Mouse (Mus musculus): ENCODE data around the gene Mast1. TPM values are rescaled to one million over a fixed set of nuclear protein-coding genes. Genes with fewer than 3 reads are reported as not detected.

Gene Mast1
- total and polyA plus RNA-seq, 2 experiments from 2014 or later = not detected

- DNase-seq (ENCODE audit: low spot score) (no peak), ATAC-seq (ENCODE audit: insufficient read depth, low read depth) (no peak)
- Histone ChIP-seq H3K4me2 (ENCODE audit: low read depth, low read length) (peak within 1 kb of the TSS; percentile 91), H3K9me3 (replicated peaks; ENCODE audit: control insufficient read depth, low read length) (no peaks in the 10 kb centered on the region), H3K9ac (replicated peaks; ENCODE audit: low read depth, low read length) (peak within 1 kb of the TSS; percentile 57), H3K36me3 (replicated peaks; ENCODE audit: control insufficient read depth, insufficient read depth, low read length) (no peaks in the 10 kb centered on the region), H3K27ac (ENCODE audit: low read depth) (no peak within 1 kb of the TSS), H3K4me3 (ENCODE audit: low read depth, low read length) (peak within 1 kb of the TSS; percentile 58), H3K4me1 (ENCODE audit: control insufficient read depth, insufficient read depth) (no peaks in the 10 kb centered on the region), H3K27me3 (ENCODE audit: control insufficient read depth, insufficient read depth, low read length) (peaks cover 13% of the 10 kb centered on the region; the same call in 1 of the 2 replicates)
- 52% methylated on average over 3 of the region's 3 CpGs for WGBS
- TF ChIP-seq CTCF (IDR thresholded peaks at IDR 0.05; ENCODE audit: low read depth) (no peak), EP300 (IDR thresholded peaks at IDR 0.05; ENCODE audit: low read depth) (no peak)
Observed at GRCm38 (mm10) chr8:84901752-84902151, 35.4 kb downstream of the Mast1 start, which contains the start of gene Klf1. Klf1 (plus strand) TSS chr8:84901928.

GRCm38 (mm10) chr8:84901071-84901470, 36.1 kb downstream of the Mast1 start:
- H3K36me3 ChIP-seq (replicated peaks; ENCODE audit: control insufficient read depth, insufficient read depth, low read length) = no peaks in the 10 kb centered on the region
- no peak overlapping the region for H3K27ac ChIP-seq (ENCODE audit: low read depth)
- ATAC-seq (ENCODE audit: insufficient read depth, low read depth) (no peak), DNase-seq (ENCODE audit: low spot score) (no peak)
- H3K4me2 ChIP-seq (ENCODE audit: low read depth, low read length) = no peak overlapping the region
- TF ChIP-seq CTCF (IDR thresholded peaks at IDR 0.05; ENCODE audit: low read depth) = no peak
- no peak for TF ChIP-seq EP300 (IDR thresholded peaks at IDR 0.05; ENCODE audit: low read depth)
- no peaks in the 10 kb centered on the region for H3K9me3 ChIP-seq (replicated peaks; ENCODE audit: control insufficient read depth, low read length)
- H3K27me3 ChIP-seq (ENCODE audit: control insufficient read depth, insufficient read depth, low read length) = peaks cover 13% of the 10 kb centered on the region; the same call in 1 of the 2 replicates
- WGBS = 27% methylated on average over 4 of the region's 4 CpGs
- no peak overlapping the region for H3K4me3 ChIP-seq (ENCODE audit: low read depth, low read length)
- no peaks in the 10 kb centered on the region for H3K4me1 ChIP-seq (ENCODE audit: control insufficient read depth, insufficient read depth)
- no peak overlapping the region for H3K9ac ChIP-seq (replicated peaks; ENCODE audit: low read depth, low read length)

- ATAC-seq (ENCODE audit: insufficient read depth, low read depth) (no peak), DNase-seq (ENCODE audit: low spot score) (no peak)
- H3K9me3 ChIP-seq (replicated peaks; ENCODE audit: control insufficient read depth, low read length) = no peaks in the 10 kb centered on the region
- no peak overlapping the region for H3K4me3 ChIP-seq (ENCODE audit: low read depth, low read length)
- WGBS = 75% methylated on average over 5 of the region's 5 CpGs
- peaks cover 12% of the 10 kb centered on the region for H3K4me1 ChIP-seq (ENCODE audit: control insufficient read depth, insufficient read depth)
- no peaks in the 10 kb centered on the region for H3K27me3 ChIP-seq (ENCODE audit: control insufficient read depth, insufficient read depth, low read length)
- no peak for TF ChIP-seq EP300 (IDR thresholded peaks at IDR 0.05; ENCODE audit: low read depth)
- no peak for TF ChIP-seq CTCF (IDR thresholded peaks at IDR 0.05; ENCODE audit: low read depth)
- no peak overlapping the region for H3K9ac ChIP-seq (replicated peaks; ENCODE audit: low read depth, low read length)
- H3K27ac ChIP-seq (ENCODE audit: low read depth) = no peak overlapping the region
- H3K36me3 ChIP-seq (replicated peaks; ENCODE audit: control insufficient read depth, insufficient read depth, low read length) = no peaks in the 10 kb centered on the region
- no peak overlapping the region for H3K4me2 ChIP-seq (ENCODE audit: low read depth, low read length)
Observed at GRCm38 (mm10) chr8:84895963-84896362, 41.2 kb downstream of the Mast1 start.

GRCm38 (mm10) chr8:84893709-84894134, 43.4 kb downstream of the Mast1 start, which contains the start of gene Gcdh:
Gcdh (minus strand) TSS chr8:84893921.
- peak within 1 kb of the TSS; percentile 95 for H3K4me2 ChIP-seq (ENCODE audit: low read depth, low read length)
- TF ChIP-seq CTCF (IDR thresholded peaks at IDR 0.05; ENCODE audit: low read depth) = no peak
- no peak for TF ChIP-seq EP300 (IDR thresholded peaks at IDR 0.05; ENCODE audit: low read depth)
- H3K9ac ChIP-seq (replicated peaks; ENCODE audit: low read depth, low read length) = peak within 1 kb of the TSS; percentile 60
- peak within 1 kb of the TSS; percentile 68 for H3K4me3 ChIP-seq (ENCODE audit: low read depth, low read length)
- H3K4me1 ChIP-seq (ENCODE audit: control insufficient read depth, insufficient read depth) = peaks cover 12% of the 10 kb centered on the region
- H3K27ac ChIP-seq (ENCODE audit: low read depth) = no peak within 1 kb of the TSS
- 0% methylated on average over 11 of the region's 11 CpGs for WGBS
- H3K27me3 ChIP-seq (ENCODE audit: control insufficient read depth, insufficient read depth, low read length) = no peaks in the 10 kb centered on the region
- ATAC-seq (ENCODE audit: insufficient read depth, low read depth) (peak; percentile 99), DNase-seq (ENCODE audit: low spot score) (peak; percentile 98)
- no peaks in the 10 kb centered on the region for H3K9me3 ChIP-seq (replicated peaks; ENCODE audit: control insufficient read depth, low read length)
- peaks cover 4% of the 10 kb centered on the region; the same call in 1 of the 2 replicates for H3K36me3 ChIP-seq (replicated peaks; ENCODE audit: control insufficient read depth, insufficient read depth, low read length)

GRCm38 (mm10) chr8:84892993-84893708, 44.0 kb downstream of the Mast1 start:
- ATAC-seq (ENCODE audit: insufficient read depth, low read depth) = peak; percentile 19; the same call in 1 of the 2 replicates

More at GRCm38 (mm10) chr8:84892993-84893708, 44.0 kb downstream of the Mast1 start:
- TF ChIP-seq EP300 (IDR thresholded peaks at IDR 0.05; ENCODE audit: low read depth) (no peak), CTCF (IDR thresholded peaks at IDR 0.05; ENCODE audit: low read depth) (no peak)
- Histone ChIP-seq H3K36me3 (replicated peaks; ENCODE audit: control insufficient read depth, insufficient read depth, low read length) (peaks cover 10% of the 10 kb centered on the region), H3K4me1 (ENCODE audit: control insufficient read depth, insufficient read depth) (peaks cover 12% of the 10 kb centered on the region), H3K9ac (replicated peaks; ENCODE audit: low read depth, low read length) (peak overlapping the region; percentile 60), H3K27ac (ENCODE audit: low read depth) (no peak overlapping the region), H3K4me3 (ENCODE audit: low read depth, low read length) (peak overlapping the region; percentile 68), H3K4me2 (ENCODE audit: low read depth, low read length) (peak overlapping the region; percentile 95), H3K27me3 (ENCODE audit: control insufficient read depth, insufficient read depth, low read length) (no peaks in the 10 kb centered on the region), H3K9me3 (replicated peaks; ENCODE audit: control insufficient read depth, low read length) (no peaks in the 10 kb centered on the region)
- DNase-seq (ENCODE audit: low spot score) = no peak
- WGBS = 11% methylated on average over 31 of the region's 31 CpGs
